Mouse (Mus musculus) kidney, embryonic 16.5 days (tissue): ENCODE data around the gene Ncapd3. TPM values are rescaled to one million over a fixed set of nuclear protein-coding genes. Genes with fewer than 3 reads are reported as not detected.
A peak's percentile ranks its signal among the peaks of the same experiment; 100 is the strongest.

Source experiments
- ATAC-seq: fragments of 200-750 bp; cut with Nextera tagmentation; 2 replicates; pipeline ENCODE4 v1.8.0; 2017; ENCODE audit warnings: moderate TSS enrichment; ENCODE audit not compliant: low FRiP score, low TSS enrichment
- H3K27ac ChIP-seq: fragments of 300-500 bp; sonication (generic); 2 replicates; pipeline ENCODE4 v1.5.1; 2014; ENCODE audit warnings: low read length
- H3K27me3 ChIP-seq: fragments of 300-500 bp; sonication (generic); 2 replicates; pipeline ENCODE4 v1.6.1; 2014; ENCODE audit warnings: low read length, control low read depth, mixed read lengths; ENCODE audit not compliant: insufficient read depth
- H3K36me3 ChIP-seq: fragments of 300-500 bp; sonication (generic); 2 replicates; pipeline ENCODE4 v1.6.1; 2014; ENCODE audit warnings: low read length, control low read depth, mixed read lengths; ENCODE audit not compliant: insufficient read depth
- H3K4me1 ChIP-seq: fragments of 300-500 bp; sonication (generic); 2 replicates; pipeline ENCODE4 v1.6.1; 2014; ENCODE audit warnings: low read length, control low read depth, mixed read lengths; ENCODE audit not compliant: insufficient read depth
- H3K4me2 ChIP-seq: fragments of 300-500 bp; sonication (generic); replicated peaks from 2 replicates; pipeline ENCODE4 v1.6.1; 2014; ENCODE audit warnings: low read depth, low read length
- H3K4me3 ChIP-seq: fragments of 300-500 bp; sonication (generic); 2 replicates; pipeline ENCODE4 v1.5.1; 2014; ENCODE audit warnings: mild to moderate bottlenecking, low read length
- H3K9ac ChIP-seq: fragments of 300-500 bp; sonication (generic); replicated peaks from 2 replicates; pipeline ENCODE4 v1.6.1; 2014; ENCODE audit warnings: low read length
- H3K9me3 ChIP-seq: fragments of 300-500 bp; sonication (generic); 2 replicates; pipeline ENCODE4 v1.6.1; 2016; ENCODE audit warnings: low read length, control low read depth
- WGBS: fragments of 180-500 bp; shearing (Covaris S2); extraction: QIAGEN DNeasy Blood & Tissue Kit; methylation state at CpG from one replicate; pipeline ENCODE4 v1.1.7; 2014; 5-methylcytosine and 5-hydroxymethylcytosine counted together
- polyA plus RNA-seq: library from polyadenylated mRNA; unstranded; fragments of >200 nt; fragmentation: Nextera tagmentation; extraction: Ambion mirVana; gene quantifications from 2 replicates; pipeline ENCODE4 v1.2.1, GENCODE M21; 2015

Ncapd3 gene
- 32.2 and 32.8 TPM in 2 replicates for polyA plus RNA-seq

DNA sequence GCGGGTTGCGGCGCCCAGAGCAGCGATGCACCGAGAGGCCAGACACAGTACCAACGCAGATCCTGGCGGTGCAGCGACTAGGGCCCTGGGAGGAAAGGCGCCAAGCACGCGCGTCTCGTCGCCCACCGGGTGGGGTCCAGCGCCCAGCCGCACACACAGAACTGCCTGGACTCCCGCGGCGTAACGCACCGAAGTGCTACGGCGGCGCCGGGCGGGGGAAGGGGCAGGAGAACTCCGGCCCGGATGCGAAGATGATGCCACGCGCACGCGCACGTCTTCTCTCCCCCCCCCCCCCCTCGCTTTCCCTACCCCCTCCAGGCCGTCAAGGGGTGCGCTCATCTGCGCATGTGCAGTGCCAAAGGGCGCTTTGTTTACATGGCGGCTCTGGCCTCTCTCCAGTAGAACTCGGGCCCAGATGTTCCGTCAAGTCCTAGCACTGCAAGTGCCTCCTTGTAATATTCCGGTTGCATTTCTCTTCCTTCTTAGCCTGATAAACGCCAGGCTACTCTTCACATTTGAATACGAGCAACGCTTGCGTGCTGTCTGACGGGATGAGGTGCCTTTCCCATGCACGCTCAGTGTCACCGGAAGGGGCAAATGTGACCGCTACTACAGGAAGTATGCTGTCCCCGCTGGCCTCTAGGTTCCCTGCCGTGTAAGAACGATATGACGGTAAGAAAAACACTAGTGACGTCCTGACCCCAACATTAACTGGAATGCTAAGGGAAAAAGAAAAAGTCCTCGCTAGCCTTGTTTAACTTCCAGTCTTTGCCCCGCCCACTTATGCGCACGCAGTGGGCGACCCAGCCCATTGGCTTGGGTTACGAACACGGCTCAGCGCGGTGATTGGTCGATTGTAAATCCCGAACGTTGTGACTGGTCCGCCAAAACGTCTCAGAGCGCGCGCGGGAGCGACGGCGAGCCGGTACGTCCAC is at the start of gene Ncapd3, which contains the start of gene Vps26b:
Ncapd3 (plus strand) TSS at position 348 of the 935 bp plus-strand sequence.
Vps26b (minus strand) TSS at position 238 of the 935 bp plus-strand sequence.
- ATAC-seq: peak; percentile 96
- Histone ChIP-seq H3K27ac (peak within 1 kb of the TSS; percentile 86), H3K4me2 (peak within 1 kb of the TSS; percentile 80), H3K4me3 (peak within 1 kb of the TSS; percentile 70), H3K9me3 (no peaks in the 10 kb centered on the region), H3K27me3 (no peaks in the 10 kb centered on the region), H3K4me1 (peaks cover 34% of the 10 kb centered on the region), H3K36me3 (no peaks in the 10 kb centered on the region), H3K9ac (peak within 1 kb of the TSS; percentile 87)
- WGBS: under 1% methylated on average over 69 of the region's 80 CpGs

DNA sequence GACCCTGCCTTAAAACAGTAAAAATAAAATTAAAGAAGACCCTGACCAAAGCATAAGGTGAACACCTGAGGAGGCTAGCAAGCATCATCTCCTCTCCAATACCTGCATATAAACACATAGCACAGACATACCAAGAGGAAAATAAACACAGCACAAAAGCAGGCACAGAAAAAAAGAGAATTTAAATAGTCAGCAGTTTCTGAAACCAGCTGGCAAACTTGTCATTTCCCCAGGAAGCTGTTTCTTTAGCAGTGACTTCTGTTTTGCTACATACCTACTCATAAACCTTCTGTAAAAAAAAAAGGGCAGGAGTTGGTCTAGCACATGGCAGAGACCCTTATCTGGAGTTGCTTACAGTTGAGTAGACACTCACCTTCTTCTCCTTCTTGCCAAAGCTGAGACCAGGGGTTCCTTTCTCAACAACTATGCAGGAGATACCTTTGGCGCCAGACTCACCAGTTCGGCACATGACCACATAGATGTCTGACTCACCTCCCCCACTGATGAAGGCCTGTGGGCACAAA is 44.8 kb upstream of the Ncapd3 start:
- no peak overlapping the region for H3K4me2 ChIP-seq
- peaks cover 35% of the 10 kb centered on the region for H3K36me3 ChIP-seq
- H3K9me3 ChIP-seq: no peaks in the 10 kb centered on the region
- H3K27me3 ChIP-seq: no peaks in the 10 kb centered on the region
- no peak for ATAC-seq
- 87% methylated on average over 2 of the region's 2 CpGs for WGBS
- no peaks in the 10 kb centered on the region for H3K4me1 ChIP-seq
- no peak overlapping the region for H3K27ac ChIP-seq
- no peak overlapping the region for H3K4me3 ChIP-seq
- H3K9ac ChIP-seq: no peak overlapping the region

DNA sequence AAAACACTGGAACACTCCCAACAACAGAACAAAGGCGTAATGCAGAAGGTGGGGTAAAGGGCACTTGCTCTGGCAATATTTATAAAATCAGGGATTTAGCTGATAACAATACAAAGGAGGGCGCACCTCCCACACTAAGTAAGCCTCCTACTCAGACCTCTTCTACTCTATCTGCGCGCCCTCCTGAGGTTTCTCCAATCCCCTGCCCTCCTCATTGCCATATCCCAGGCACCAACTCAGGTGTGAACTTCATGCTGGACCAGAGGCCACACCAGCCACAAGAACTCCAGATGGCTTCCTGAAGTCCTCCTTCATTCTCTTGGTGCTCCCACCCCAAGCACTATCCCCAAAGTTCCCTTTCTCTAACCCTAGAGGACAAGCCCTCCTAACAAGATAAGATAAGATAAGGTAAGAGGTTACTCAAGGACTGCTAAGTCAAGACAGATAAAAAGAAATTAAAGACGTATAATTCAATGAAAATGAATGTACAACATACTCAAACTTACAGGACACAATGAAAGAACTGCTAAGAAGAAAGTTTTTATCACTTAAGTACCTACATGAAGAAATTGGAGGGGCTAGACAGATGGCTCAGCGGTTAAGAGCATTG is 44.2 kb upstream of the Ncapd3 start:
- H3K9ac ChIP-seq: no peak overlapping the region
- no peaks in the 10 kb centered on the region for H3K27me3 ChIP-seq
- no peaks in the 10 kb centered on the region for H3K4me1 ChIP-seq
- H3K4me3 ChIP-seq: no peak overlapping the region
- no peak for ATAC-seq
- no peak overlapping the region for H3K27ac ChIP-seq
- 96% methylated on average over 6 of the region's 6 CpGs for WGBS
- no peaks in the 10 kb centered on the region for H3K9me3 ChIP-seq
- H3K4me2 ChIP-seq: no peak overlapping the region
- H3K36me3 ChIP-seq: peaks cover 35% of the 10 kb centered on the region

DNA sequence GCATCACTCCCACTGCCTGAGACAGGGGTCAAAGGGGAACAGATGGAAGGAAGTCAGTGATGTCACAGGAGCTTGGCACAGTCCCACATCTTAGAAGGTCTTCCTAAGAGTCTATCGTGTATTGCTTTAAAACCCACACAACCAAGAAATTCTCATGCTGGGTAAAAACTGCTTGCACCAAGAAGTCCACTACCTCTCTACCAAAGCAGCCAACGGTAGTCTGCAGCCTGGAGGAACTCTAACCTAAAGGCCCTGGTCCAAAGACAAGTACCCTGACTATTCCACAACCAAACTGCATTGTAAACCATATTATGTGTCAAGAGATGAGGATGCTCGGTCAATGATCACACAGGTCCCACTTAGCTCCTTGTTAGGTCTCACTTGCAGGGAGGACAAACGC is 39.8 kb upstream of the Ncapd3 start:
- no peak overlapping the region for H3K27ac ChIP-seq
- H3K4me1 ChIP-seq: peaks cover 4% of the 10 kb centered on the region
- no peak for ATAC-seq
- no peaks in the 10 kb centered on the region for H3K27me3 ChIP-seq
- no peaks in the 10 kb centered on the region for H3K9me3 ChIP-seq
- H3K36me3 ChIP-seq: peaks cover 41% of the 10 kb centered on the region
- H3K4me3 ChIP-seq: no peak overlapping the region
- 83% methylated on average over 4 of the region's 4 CpGs for WGBS
- H3K4me2 ChIP-seq: no peak overlapping the region
- H3K9ac ChIP-seq: no peak overlapping the region

DNA sequence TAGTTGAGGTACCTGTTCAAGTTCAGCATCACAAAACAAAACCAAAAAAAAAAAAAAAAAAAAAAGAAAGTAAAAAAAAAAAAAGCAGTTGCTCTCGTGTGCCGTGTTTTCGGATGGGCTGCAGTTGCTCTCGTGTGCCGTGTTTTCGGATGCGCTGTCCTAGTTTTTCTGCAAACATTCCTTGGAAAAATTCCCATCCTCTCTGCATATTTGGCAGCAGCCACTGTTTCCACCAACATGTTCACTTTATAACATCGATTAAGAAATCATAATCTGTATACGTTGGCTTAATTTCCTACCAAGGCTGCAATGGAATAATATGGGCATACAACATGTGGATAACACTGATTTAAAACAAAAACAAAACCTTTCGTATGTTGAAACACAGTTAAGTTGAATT is 36.9 kb upstream of the Ncapd3 start:
- H3K27me3 ChIP-seq: no peaks in the 10 kb centered on the region
- no peak for ATAC-seq
- no peak overlapping the region for H3K27ac ChIP-seq
- peaks cover 29% of the 10 kb centered on the region for H3K36me3 ChIP-seq
- H3K9me3 ChIP-seq: no peaks in the 10 kb centered on the region
- 93% methylated on average over 10 of the region's 10 CpGs for WGBS
- H3K9ac ChIP-seq: no peak overlapping the region
- H3K4me2 ChIP-seq: no peak overlapping the region
- H3K4me1 ChIP-seq: peaks cover 5% of the 10 kb centered on the region
- no peak overlapping the region for H3K4me3 ChIP-seq

DNA sequence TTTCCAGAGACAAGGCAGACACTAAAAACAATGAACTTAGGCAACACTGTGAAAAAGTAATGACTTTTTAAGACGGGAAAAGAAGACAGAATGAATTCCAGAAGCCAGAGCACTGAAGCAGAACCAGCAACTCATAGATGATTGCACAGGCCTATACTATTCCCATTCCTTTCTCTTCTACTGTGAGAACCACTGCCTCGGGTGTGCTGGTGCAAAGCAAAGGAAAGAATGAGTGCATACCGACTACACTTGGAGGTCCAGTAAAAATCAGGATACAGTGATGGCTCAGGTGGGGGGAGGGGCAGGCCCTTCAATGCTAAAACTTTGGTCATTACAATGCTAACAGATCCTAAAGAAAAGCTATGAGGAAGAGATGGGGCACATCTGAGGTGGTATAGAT is 36.1 kb upstream of the Ncapd3 start:
- H3K36me3 ChIP-seq: peaks cover 29% of the 10 kb centered on the region
- no peak for ATAC-seq
- H3K4me3 ChIP-seq: no peak overlapping the region
- H3K9ac ChIP-seq: no peak overlapping the region
- H3K27me3 ChIP-seq: no peaks in the 10 kb centered on the region
- H3K27ac ChIP-seq: no peak overlapping the region
- H3K4me1 ChIP-seq: peaks cover 7% of the 10 kb centered on the region
- H3K9me3 ChIP-seq: no peaks in the 10 kb centered on the region
- 50% methylated on average over 3 of the region's 3 CpGs for WGBS
- H3K4me2 ChIP-seq: no peak overlapping the region

DNA sequence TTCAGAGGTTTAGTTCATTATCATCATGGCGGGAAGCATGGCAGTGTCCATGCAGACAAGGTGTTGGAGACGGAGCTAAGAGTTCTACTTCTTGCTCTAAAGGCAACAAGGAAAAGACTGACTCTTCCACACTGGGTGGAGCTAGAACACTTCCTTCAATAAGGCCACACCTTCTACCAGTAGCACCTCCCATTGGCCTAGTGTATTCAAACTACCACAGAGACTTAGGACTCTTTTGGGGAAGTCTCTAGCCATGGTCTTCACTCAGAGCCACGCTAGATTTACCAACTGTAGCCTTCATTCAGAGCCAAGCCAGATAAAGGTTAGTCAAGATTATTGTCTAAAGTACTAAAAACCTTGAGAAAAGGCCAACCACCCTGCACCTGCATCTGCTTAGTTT is 32.9 kb upstream of the Ncapd3 start:
- Histone ChIP-seq H3K4me3 (no peak overlapping the region), H3K4me2 (no peak overlapping the region), H3K4me1 (peaks cover 22% of the 10 kb centered on the region), H3K36me3 (peaks cover 3% of the 10 kb centered on the region; the same call in 1 of the 2 replicates), H3K27me3 (no peaks in the 10 kb centered on the region), H3K9me3 (no peaks in the 10 kb centered on the region), H3K9ac (no peak overlapping the region), H3K27ac (no peak overlapping the region)
- 94% methylated on average over 3 of the region's 3 CpGs for WGBS
- no peak for ATAC-seq

DNA sequence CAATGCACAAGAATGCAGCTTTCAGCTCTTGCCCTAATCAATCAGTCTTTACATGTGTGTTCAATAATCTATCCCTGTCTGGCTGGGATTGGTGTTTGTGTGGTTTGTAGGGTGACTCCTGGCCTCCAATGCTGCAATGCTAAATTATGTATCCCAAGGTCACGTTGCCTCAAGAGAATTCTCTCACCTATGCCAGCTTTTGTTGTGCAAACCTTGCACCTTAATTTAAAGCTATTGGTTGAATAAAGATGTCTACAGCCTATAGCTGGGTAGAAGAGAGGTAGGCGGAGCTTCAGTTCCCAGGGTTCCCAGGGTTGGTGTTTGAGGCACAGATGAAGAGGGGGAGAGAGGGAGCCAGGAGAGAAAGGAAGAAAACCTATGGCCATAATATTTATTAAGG is 32.5 kb upstream of the Ncapd3 start:
- ATAC-seq: no peak
- no peaks in the 10 kb centered on the region for H3K27me3 ChIP-seq
- no peaks in the 10 kb centered on the region for H3K36me3 ChIP-seq
- no peak overlapping the region for H3K4me3 ChIP-seq
- H3K9ac ChIP-seq: no peak overlapping the region
- H3K27ac ChIP-seq: no peak overlapping the region
- H3K4me1 ChIP-seq: peaks cover 22% of the 10 kb centered on the region
- H3K9me3 ChIP-seq: no peaks in the 10 kb centered on the region
- WGBS: 94% methylated on average over 2 of the region's 2 CpGs
- no peak overlapping the region for H3K4me2 ChIP-seq

DNA sequence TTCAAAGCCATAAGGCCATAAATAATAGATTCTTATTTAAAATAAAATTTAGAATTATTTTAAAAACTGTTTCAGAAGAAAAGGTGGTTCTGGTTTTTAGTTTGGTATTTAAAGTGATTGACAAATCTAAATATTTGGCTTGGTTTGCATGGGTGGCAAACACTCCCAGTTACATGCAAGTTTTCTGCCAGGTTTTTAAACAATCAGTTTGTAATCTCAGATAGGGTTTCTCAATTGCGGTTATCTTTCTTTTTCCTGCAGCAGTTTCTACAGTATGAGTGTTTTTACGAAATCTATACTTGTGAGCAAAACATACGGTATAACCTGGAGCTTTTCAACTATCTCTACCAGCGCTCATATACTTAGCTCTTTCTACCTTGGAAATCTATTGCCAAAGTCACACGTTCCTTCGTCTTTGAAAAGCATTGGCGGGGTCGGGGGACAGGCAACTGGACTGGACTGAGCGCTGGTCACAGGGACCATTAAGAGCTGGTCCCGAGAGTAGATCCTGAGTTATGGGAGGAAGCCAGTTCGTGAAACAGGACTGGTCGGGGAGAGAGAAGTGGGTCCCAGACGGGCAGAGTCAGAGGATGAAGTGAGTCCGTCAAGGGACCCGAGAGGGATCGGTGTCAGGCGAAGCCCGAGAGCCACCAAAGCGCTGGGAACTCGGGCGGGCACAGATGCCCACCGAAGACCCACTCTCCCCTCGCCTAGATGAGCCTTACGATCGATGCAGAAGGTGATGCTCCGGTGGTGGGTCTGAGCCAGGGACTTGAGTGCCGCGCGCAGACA is 31.1 kb upstream of the Ncapd3 start:
- ATAC-seq: peak; percentile 69
- H3K9ac ChIP-seq: peak overlapping the region; percentile 90
- WGBS: 1% methylated on average over 29 of the region's 29 CpGs
- peak overlapping the region; percentile 70 for H3K27ac ChIP-seq
- no peaks in the 10 kb centered on the region for H3K9me3 ChIP-seq
- no peaks in the 10 kb centered on the region for H3K27me3 ChIP-seq
- H3K4me3 ChIP-seq: peak overlapping the region; percentile 76
- peak overlapping the region; percentile 82 for H3K4me2 ChIP-seq
- H3K4me1 ChIP-seq: peaks cover 22% of the 10 kb centered on the region
- peaks cover 9% of the 10 kb centered on the region; the same call in 1 of the 2 replicates for H3K36me3 ChIP-seq
